Mouse (Mus musculus) gastrocnemius, adult 8-10 months (tissue): ENCODE results near the gene Unkl. TPM values are rescaled to one million over a fixed set of nuclear protein-coding genes. Genes with fewer than 3 reads are reported as not detected.

Experiments
- DNase-seq, 2 experiments: peaks; one replicate each; pipeline ENCODE4 v3.0.0; 2022; ENCODE audit warnings: low spot score in 2 of 2
- microRNA-seq: library from miRNA; unstranded; fragments of <30 nt; microRNA quantifications from one replicate; pipeline ENCODE4 v1.2.0, GENCODE M21; 2022
- total RNA-seq, 4 experiments: library from RNA; stranded (reverse); gene quantifications; 2 replicates each; pipeline ENCODE4 v1.2.4; 2022

Gene Unkl
- total RNA-seq, 4 experiments from 2014 or later, result 3.2 to 5.4 (median 4.3) TPM

DNA sequence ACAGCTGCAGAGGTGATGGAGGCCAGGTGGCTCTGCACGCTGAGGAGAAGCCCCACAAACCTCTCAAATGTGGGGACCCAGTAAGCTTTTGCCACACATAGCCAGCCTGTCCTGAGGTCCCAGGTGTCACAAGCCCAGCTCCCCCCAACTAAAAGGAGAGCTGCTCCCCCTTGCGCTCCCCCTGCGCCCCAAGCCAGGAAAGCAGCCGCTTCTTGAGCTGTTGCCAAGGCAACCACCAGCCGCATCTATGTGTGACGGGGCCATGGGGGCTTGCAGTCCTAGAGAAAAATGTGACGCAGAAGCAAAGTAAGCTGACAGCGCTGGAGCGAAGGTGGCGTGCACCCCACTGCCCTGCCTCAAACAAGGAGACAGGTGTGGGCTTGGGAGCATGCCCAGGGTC, 65.6 kb downstream of the Unkl start:
- DNase-seq, result no peak

DNA sequence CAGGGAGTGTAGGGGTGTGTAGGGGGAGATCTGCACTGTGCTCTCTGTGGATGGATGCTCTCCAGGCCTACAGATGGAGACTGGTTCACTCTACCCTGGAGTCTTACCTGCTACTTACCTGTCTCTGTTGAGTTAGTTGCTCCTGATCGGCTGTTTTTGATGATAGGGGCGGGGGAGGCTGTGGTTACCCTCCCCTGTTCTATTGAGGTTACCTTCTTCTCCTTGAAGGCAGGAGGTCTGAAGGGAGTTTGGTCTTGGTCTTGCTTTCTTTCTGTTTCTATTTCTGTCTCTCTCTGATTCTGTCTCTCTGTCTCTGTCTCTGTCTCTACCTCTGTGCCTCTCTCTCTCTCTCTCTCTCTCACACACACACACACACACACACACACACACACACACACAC, 66.9 kb downstream of the Unkl start:
- no peak for DNase-seq

DNA sequence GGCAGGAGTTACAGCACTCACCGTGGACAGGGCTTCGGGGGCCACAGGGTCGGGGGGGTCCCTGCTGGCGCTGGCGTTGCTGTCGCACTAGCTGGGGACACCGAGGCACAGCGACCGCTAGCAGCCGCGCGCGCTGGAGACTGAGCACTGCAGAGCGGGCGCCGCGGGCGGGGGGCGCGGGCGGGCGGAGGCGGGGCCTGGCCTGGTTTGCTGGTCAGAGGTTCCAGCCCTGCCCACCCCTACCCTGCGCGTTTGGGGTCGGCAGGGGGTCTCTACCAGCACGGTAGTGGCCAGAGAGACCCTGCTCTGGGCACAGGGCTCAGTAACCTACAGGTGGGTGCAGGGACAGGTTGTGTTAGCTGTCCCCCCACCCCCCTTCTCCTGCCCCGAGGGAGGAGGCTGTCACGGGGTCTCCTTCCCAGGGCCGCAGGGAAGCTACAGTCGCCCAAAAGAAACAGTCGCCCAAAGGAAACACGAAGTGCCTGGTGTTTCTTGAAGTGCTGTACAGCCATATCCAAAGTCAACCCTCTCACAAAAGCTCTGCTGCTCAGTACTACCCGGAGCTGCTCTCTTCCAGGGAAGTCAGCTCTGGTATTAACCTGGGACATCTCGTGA, 68.0 kb downstream of the Unkl start, which contains the start of gene Baiap3:
Gene Baiap3, minus strand, starts transcription at position 225 of the 615 bp plus-strand sequence.
- DNase-seq, result no peak

DNA sequence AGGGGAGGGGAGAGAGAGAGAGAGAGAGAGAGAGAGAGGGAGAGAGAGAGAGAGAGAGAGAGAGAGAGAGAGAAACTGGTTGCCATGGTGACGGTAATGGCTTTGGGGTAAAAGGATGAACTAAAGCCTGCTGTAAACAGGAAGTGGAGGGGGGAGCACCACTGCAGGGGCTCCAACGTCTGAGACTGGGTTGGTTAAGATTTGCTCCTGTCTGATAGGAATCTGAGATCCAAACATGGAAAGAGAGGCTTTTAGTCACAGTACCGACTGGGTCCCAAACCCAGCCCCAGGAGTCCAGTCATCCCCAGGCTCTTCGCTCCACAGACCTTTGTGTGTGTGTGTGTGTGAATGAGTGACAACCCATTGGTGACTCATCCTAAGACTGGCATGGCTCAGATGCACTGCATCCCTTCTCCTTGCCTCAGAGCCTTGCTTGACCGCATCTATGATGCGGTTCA, 69.6 kb downstream of the Unkl start:
- DNase-seq, result no peak

DNA sequence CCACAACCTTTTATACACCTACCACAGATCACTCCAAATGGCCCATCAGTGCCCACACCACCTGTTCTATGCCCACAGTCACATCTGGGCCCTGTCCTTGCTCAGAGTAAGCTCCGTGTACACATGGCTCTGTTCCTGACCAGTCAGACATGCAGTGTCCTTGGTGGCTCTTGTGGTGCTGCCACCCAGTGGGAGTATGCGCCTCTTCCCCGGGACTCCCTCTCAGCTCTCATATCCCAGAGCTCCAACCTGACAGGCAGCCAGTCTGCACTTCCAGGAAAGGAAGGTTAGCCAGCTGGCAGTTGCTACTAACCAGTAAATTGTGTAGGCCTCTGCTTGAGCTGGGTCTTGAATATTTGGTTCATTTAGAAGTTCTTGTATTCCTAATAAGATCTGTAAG, 76.3 kb downstream of the Unkl start:
- peak; percentile 54 to 72 for DNase-seq

DNA sequence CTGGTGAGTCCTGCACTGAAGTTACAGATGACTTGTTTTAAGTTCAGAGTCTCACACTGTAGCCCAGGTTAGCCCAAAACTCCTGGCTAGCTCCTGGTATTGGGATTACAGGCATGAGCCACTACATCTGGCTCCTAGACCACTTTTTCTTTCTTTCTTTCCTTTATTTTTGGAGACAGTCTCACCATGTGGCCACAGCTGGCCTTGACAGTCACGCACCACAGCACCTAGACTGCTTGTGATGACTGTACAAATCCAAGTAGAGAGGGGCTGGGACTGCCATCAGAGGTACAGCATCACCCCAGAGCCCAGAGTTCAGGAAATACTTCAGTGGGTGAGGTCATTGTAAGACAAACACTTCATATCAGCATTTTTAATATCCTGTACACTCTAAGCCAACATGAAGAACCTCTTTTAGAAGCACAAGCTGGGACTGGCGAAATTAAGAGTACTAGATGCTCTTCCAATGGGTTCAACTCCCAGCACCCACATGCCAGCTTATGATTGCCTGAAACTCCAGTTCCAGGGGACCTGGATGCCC, 82.7 kb downstream of the Unkl start:
- DNase-seq, result no peak

DNA sequence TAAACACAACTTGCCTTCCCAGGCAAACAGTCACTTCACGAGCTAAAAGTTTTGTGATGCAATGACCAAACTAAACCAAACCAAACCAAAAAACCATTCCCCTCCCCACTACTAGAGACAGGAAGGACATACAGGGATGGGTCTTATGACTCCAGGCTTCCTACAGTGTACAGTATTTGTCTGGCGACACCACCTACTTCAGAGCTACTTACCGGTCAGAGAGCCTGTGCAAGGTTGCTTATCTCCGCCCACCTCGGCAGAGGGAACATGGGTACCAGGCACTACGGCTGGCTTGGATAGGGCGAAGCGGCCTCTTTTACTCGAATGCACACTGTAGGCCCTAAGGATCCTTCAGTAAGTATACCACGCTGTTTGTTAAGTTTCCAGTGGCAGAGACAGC, 84.1 kb downstream of the Unkl start:
- no peak for DNase-seq

DNA sequence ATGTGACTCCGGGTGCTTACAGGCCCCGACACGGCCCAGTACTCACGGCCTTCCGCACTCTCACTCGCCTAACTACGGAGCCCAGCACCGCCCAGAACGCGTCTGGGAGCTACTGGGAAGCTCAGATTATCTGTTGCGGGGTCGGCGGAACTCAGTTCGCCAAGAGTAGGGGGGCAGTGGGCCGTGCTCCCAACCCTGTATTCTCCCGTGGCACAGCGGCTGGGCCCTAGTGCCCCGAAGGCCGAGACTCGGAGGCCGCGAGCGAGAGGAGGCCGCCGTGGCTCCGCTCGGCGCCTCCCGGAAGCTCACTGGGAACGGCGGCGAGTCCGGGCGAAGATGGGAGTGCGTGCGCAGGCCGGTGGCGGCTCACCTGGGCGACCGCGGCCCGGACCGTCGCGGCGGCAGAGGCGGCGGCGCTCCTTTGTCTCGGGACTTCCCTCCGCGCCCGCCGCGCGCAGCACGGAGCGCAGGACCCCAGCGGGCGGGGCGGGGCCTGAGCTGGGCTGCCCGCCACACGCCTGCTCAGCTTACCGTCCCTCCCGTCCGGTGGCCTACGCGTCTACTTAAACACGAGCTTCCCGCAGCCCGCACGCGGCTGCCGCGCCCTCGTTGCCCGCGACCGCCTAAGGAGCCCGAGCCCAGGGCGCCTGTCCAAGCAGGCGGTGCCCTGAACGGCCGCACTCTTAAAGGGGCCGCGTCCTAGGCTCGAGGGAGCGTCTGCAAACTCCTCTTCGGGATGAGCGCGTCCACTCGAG, 84.9 kb downstream of the Unkl start:
- peak; percentile 88 to 89 for DNase-seq

DNA sequence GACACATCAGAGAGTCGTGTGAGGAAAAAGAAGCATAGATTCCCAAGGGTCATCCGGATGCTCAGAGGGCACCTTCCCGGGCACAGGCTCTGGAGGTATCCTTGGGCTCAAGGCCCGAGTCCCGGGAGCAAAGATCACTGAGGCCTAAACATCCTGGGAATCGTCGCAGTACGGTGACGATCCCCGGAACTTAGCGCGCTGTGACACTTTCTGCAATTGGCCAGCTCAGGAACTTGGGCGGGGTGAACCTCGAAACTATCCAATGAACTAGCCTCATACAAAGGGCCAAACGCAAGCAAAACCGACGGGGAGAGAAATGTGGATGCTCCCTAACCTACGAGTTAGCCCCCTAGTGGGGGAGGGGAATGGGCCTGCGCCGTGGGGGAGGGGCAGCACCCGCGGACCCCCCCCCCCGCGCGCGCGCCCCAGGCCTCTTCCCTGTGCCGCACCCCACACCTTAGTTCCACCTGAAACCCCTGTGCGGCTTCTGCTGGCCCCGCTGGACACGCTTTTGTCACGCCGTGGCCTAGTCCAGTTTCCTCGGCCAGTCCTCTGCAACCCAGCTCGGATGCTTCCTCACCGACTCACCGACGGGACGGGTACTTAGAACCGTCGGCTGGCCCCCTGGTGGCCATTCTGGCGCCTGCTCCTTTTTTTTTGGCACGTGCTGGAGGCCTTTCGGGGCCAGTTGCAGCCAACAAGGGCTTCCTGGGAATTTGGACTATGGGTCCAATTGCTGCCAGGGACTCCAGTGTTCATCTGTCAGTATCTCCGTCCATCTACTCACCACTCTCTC, 85.7 kb downstream of the Unkl start:
- peak; percentile 93 to 94 for DNase-seq

DNA sequence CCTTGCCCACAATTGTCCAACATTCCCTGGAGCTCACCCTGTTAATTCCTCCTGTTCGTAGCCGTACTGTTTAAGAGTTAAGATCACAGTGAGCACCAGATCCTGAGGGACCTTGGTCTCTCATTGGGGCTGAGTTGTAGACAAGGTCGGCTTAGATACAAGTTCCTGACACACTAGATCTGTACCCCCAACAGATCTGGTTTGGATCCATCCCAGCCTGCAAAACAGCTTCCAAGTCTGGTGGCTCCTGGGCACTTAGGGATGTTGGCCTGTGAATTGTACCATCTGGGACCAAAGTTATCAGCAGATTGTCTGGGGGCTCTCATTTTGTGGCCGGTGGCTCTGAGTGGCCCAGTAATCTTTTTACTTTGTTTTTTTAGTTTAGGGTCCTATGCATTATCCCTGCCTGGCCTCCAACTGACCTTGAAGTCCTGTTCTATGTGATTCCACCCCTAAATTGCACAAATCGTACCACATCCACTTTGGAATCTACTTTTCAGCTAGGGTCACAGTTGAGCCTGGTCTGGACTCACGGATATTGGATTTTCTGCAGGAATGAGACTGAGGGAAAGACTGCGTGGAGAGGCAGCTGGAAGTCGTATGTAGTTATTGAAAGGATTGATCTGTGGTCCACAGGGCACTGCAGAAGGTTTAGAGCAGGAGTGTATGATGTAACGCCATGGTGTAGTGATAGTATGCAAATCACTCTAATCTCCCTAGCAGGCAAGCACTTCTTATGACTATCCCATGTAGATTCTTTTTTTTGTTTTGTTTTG, 86.6 kb downstream of the Unkl start, which contains the start of gene Ube2i:
Gene Ube2i, minus strand, starts transcription at position 52 of the 776 bp plus-strand sequence.
- no peak for DNase-seq

DNA sequence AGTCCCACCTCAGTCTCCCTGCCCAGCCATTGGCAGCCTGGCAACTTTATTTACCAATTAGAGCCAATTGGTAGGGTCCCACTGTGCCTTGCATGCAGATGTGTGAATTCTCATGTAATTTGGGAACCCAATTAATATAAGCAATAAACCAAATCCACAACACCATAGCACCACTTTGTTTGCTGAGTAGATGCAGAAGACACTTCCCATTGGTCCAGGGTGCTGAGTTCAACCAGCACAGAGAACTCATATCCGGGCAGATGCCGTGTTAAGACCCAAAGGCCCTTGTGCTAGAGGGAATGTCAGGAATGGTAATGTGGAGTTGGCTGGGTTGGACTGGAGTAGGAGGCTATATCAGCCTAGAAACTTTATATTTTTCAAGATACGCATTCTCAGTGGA, 87.6 kb downstream of the Unkl start:
- DNase-seq, result no peak

DNA sequence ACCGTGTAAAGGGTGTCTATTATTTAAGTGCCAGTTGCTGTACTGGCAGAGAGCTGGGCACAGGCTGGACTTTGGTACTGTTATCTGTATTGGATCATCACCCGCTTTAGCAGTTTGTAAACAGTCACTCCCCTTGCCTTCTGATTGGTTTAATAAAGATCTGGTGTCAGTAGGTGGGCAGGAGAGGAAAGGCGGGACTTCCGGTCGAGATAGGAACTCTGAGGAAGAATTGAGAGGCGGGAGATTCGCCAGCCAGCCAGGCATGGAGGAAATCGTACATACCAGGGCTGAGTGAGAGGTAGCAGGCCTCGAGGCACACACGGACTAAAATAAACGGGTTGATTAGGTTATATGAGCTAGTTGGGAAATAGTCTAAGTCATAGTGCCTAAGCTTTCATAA, 93.9 kb downstream of the Unkl start:
- DNase-seq, result peak in 1 of 2 experiments; percentile 31

Small RNAs within 50 kb of the gene (microRNA-seq; reads per million reads assigned to microRNA genes)
- gene Mir3547, result not detected

Other genes with a start within 250 kb of the Unkl start
- 1 to 10 TPM; 5.1 to 8.5 (median 6.9) TPM for gene Jpt2, start 227.7 kb upstream of the Unkl start, total RNA-seq
- 1 to 10 TPM; 6.2 to 6.9 (median 6.7) TPM for gene Cramp1l, start 172.6 kb upstream of the Unkl start, total RNA-seq
- gene Ift140, start 172.3 kb upstream of the Unkl start, total RNA-seq, result 1 to 10 TPM; 1.4 to 2.7 (median 2.3) TPM
- 10 to 100 TPM in 1 of 4 experiments, 1 to 10 TPM in 3; 7.9 to 10.7 (median 8.2) TPM for gene Tmem204, start 104.8 kb upstream of the Unkl start, total RNA-seq
- gene Telo2, start 72.4 kb upstream of the Unkl start, total RNA-seq, result 1 to 10 TPM; 4.2 to 8.6 (median 6.0) TPM
- gene Ptx4, start 67.6 kb upstream of the Unkl start, total RNA-seq, result 1 to 10 TPM in 1 of 4 experiments, under 1 TPM in 3; 0.58 to 2.4 (median 0.79) TPM
- gene Clcn7, start 55.0 kb upstream of the Unkl start, total RNA-seq, result 10 to 100 TPM; 13.0 to 18.3 (median 16.0) TPM
- not detected for gene Ccdc154, start 25.9 kb upstream of the Unkl start, total RNA-seq
- gene Gm38655, start 12.9 kb upstream of the Unkl start, total RNA-seq, result not detected
- 10 to 100 TPM; 13.8 to 15.5 (median 14.8) TPM for gene BC003965, start 3.8 kb upstream of the Unkl start, total RNA-seq
- 10 to 100 TPM; 12.8 to 17.2 (median 14.8) TPM for gene Gnptg, start 51.7 kb downstream of the Unkl start, total RNA-seq
- gene Tsr3, start 51.8 kb downstream of the Unkl start, total RNA-seq, result 10 to 100 TPM; 14.2 to 19.1 (median 15.6) TPM
- not detected for gene Baiap3, start 68.0 kb downstream of the Unkl start, total RNA-seq
- gene Ube2i, start 86.2 kb downstream of the Unkl start, total RNA-seq, result 10 to 100 TPM; 57.0 to 66.7 (median 58.0) TPM
- under 1 TPM; 0.27 to 0.56 (median 0.33) TPM for gene Prss34, start 110.0 kb downstream of the Unkl start, total RNA-seq
- not detected for gene Prss28, start 120.2 kb downstream of the Unkl start, total RNA-seq
- gene Prss29, start 130.3 kb downstream of the Unkl start, total RNA-seq, result not detected
- 1 to 10 TPM in 3 of 4 experiments, under 1 TPM in 1; 0.29 to 2.2 (median 1.2) TPM for gene Tpsab1, start 157.2 kb downstream of the Unkl start, total RNA-seq
- gene Tpsb2, start 177.9 kb downstream of the Unkl start, total RNA-seq, result 1 to 10 TPM; 1.7 to 5.9 (median 3.9) TPM
- not detected for gene Tpsg1, start 180.9 kb downstream of the Unkl start, total RNA-seq
- gene Cacna1h, start 245.4 kb downstream of the Unkl start, total RNA-seq, result 1 to 10 TPM in 3 of 4 experiments, under 1 TPM in 1; 0.68 to 1.7 (median 1.6) TPM